Mouse (Mus musculus) midbrain, embryonic 14.5 days (tissue): ENCODE results near the gene Tmem59l. TPM values are rescaled to one million over a fixed set of nuclear protein-coding genes. Genes with fewer than 3 reads are reported as not detected.
A peak's percentile ranks its signal among the peaks of the same experiment; 100 is the strongest.
"Not testable (repeated sequence)": the region's sequence is repeated elsewhere in the genome, so short reads cannot be mapped to it uniquely, and the experiment has no call there.

Experiments used
- ATAC-seq: fragments of 200-750 bp; cut with Nextera tagmentation; 2 replicates; pipeline ENCODE4 v1.8.0; 2017; ENCODE audit warnings: moderate number of reproducible peaks, moderate library complexity; ENCODE audit not compliant: low FRiP score, low TSS enrichment
- DNase-seq: peaks from one replicate; pipeline ENCODE4 v3.0.0-alpha.2; 2015
- H3K27ac ChIP-seq: fragments of 300-500 bp; sonication (generic); replicated peaks from 2 replicates; pipeline ENCODE4 v1.5.1; 2014; ENCODE audit warnings: mild to moderate bottlenecking, low read depth, low read length, moderate library complexity
- H3K27me3 ChIP-seq: fragments of 300-500 bp; sonication (generic); 2 replicates; pipeline ENCODE4 v1.6.1; 2014; ENCODE audit warnings: low read length, control low read depth, mixed read lengths; ENCODE audit not compliant: control insufficient read depth, insufficient read depth
- H3K36me3 ChIP-seq: fragments of 300-500 bp; sonication (generic); 2 replicates; pipeline ENCODE4 v1.6.1; 2014; ENCODE audit warnings: low read length, control low read depth; ENCODE audit not compliant: control insufficient read depth, insufficient read depth
- H3K4me1 ChIP-seq: fragments of 300-500 bp; sonication (generic); 2 replicates; pipeline ENCODE4 v1.6.1; 2014; ENCODE audit warnings: mild to moderate bottlenecking, antibody characterized with exemption, low read length, control low read depth; ENCODE audit not compliant: control insufficient read depth, insufficient read depth
- H3K4me2 ChIP-seq: fragments of 300-500 bp; sonication (generic); 2 replicates; pipeline ENCODE4 v1.6.1; 2014; ENCODE audit warnings: mild to moderate bottlenecking, low read length, moderate library complexity
- H3K4me3 ChIP-seq: fragments of 300-500 bp; sonication (generic); replicated peaks from 2 replicates; pipeline ENCODE4 v1.5.1; 2014; ENCODE audit warnings: low read depth, low read length
- H3K9ac ChIP-seq: fragments of 300-500 bp; sonication (generic); replicated peaks from 2 replicates; pipeline ENCODE4 v1.6.1; 2014; ENCODE audit warnings: mild to moderate bottlenecking, low read length, moderate library complexity
- H3K9me3 ChIP-seq: fragments of 300-500 bp; sonication (generic); 2 replicates; pipeline ENCODE4 v1.6.1; 2016; ENCODE audit warnings: low read length, control low read depth, mixed read lengths; ENCODE audit not compliant: control insufficient read depth
- WGBS: fragments of 180-500 bp; shearing (Covaris S2); extraction: QIAGEN DNeasy Blood & Tissue Kit; methylation state at CpG from one replicate; pipeline ENCODE4 v1.1.7; 2014; 5-methylcytosine and 5-hydroxymethylcytosine counted together
- polyA plus RNA-seq: library from polyadenylated mRNA; unstranded; fragments of >200 nt; fragmentation: Nextera tagmentation; extraction: Ambion mirVana; gene quantifications from 2 replicates; pipeline ENCODE4 v1.2.1, GENCODE M21; 2014

Gene Tmem59l
- polyA plus RNA-seq, 1 experiment from 2014 or later: 104 TPM

DNA sequence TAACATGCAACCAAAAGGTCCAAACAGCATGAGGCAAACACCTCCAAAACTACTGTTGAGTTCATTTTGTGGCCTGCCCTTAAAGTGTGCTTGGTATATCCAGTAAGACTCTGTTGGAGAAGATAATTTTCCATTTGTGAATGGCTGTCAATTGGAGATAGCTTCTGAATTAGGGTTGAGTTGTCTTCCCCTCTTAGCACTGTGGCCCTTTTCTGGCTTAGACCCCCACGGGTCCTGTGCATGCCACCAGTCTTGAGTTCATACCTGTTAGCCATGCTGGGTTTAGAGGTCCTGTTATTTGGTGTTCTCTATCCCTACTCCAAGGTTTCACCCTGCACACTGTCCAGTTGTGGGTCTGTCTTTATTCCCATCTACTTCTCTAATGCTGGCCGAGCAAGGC lies 24.6 kb upstream of the Tmem59l start:
- WGBS: 100% methylated on average over 2 of the region's 2 CpGs
- Histone ChIP-seq H3K9me3 (no peaks in the 10 kb centered on the region), H3K4me2 (no peak overlapping the region), H3K9ac (no peak overlapping the region), H3K4me3 (no peak overlapping the region), H3K27me3 (no peaks in the 10 kb centered on the region), H3K27ac (no peak overlapping the region), H3K36me3 (peaks cover 52% of the 10 kb centered on the region), H3K4me1 (peaks cover 15% of the 10 kb centered on the region)
- no peak for ATAC-seq
- DNase-seq: no peak

DNA sequence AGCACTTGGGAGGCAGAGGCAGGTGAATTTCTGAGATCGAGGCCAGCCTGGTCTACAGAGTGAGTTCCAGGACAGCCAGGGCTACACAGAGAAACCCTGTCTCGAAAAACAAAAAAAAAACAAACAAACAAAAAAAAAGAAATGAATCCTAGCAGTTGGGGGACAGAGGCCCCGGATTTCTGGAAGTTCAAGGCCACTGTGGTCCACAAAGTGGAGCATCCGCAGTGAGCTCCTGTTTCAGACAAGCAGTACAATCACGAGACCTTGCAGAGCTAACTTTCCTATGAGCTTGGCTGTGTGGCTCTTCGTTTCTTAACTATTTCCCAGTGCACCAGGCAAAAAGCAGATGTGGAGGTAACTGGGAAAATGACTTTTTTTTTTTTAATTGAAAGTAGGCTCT lies 24.0 kb upstream of the Tmem59l start:
- H3K9ac ChIP-seq, DNase-seq, H3K9me3 ChIP-seq, H3K27me3 ChIP-seq, ATAC-seq: not testable (repeated sequence)
- WGBS: 91% methylated on average over 6 of the region's 6 CpGs
- H3K4me1 ChIP-seq: peaks cover 15% of the 10 kb centered on the region
- H3K4me3 ChIP-seq: peak overlapping the region; percentile 96
- peaks cover 46% of the 10 kb centered on the region for H3K36me3 ChIP-seq
- peak overlapping the region; percentile 95; the same call in 1 of the 2 replicates for H3K27ac ChIP-seq
- H3K4me2 ChIP-seq: peak overlapping the region; percentile 94

DNA sequence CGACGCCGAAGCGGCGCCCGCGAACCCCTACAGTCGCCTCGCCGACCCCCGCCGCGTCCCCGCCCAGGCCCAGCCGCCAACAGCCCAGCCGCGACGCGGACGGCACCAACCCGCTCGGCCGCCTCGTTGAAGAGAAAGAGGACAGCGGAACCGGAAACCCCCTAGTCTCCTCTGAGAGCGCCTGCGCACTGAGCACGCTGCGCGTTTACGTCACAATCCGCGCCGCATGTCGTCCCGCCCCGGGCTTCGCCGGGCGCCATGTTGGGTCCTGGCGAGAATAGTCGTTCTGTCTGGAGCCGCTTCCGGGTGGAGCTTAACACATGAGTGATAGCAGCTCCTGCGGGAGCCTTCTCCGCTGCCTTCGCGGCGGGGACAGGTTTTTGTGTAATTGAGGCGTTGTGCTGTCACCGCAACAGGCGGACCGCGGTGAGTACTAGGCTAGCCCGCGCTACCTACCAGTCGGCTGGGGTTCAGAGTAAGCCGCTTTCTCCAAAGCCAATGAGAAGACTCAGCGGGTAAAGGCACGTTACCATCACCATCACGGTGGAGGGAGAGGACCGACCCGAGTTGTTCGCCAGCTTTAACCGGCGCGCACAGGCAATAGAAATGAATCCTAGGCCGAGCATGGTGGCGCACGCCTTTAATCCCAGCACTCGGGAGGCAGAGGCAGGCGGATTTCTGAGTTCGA lies 23.2 kb upstream of the Tmem59l start, which contains the start of gene Uba52:
Gene Uba52 (minus strand): TSS at position 574 of the 688 bp plus-strand sequence.
- DNase-seq: peak; percentile 100
- peak within 1 kb of the TSS; percentile 96 for H3K4me3 ChIP-seq
- H3K27ac ChIP-seq: peak within 1 kb of the TSS; percentile 95
- peak; percentile 88 for ATAC-seq
- H3K27me3 ChIP-seq: no peaks in the 10 kb centered on the region
- H3K9ac ChIP-seq: peak within 1 kb of the TSS; percentile 93
- no peaks in the 10 kb centered on the region for H3K9me3 ChIP-seq
- H3K4me2 ChIP-seq: peak within 1 kb of the TSS; percentile 94
- peaks cover 21% of the 10 kb centered on the region for H3K4me1 ChIP-seq
- WGBS: 2% methylated on average over 74 of the region's 74 CpGs
- peaks cover 41% of the 10 kb centered on the region for H3K36me3 ChIP-seq

DNA sequence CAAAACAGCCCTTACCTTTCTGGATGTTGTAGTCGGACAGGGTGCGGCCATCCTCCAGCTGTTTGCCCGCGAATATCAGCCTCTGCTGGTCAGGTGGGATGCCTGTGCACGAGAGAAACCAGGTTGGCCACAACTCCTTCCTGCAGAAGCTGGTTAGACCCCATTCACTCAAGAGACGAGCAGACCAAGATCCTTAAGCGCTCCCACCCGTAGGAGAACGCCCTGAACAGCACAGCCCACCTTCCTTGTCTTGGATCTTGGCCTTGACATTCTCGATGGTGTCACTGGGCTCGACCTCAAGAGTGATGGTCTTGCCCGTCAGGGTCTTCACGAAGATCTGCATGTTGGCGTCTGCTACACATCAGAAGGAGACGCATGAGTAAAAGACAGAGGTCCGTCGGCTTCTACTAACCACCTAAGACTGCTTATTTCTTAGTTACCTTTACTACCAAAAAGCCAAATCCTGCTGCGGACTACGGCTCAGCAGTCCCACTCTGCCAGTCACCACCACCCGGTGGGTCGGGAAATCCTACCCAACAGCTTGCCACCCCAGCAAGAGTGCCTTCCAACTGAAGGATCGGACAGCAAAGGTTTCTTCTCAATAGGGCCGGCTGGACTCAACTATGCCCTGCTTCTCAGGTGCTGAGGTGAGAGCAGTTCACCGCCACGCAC lies 22.3 kb upstream of the Tmem59l start:
- peak overlapping the region; percentile 94 for H3K4me2 ChIP-seq
- H3K4me1 ChIP-seq: peaks cover 24% of the 10 kb centered on the region
- peaks cover 38% of the 10 kb centered on the region for H3K36me3 ChIP-seq
- peak overlapping the region; percentile 93 for H3K9ac ChIP-seq
- no peak overlapping the region for H3K27ac ChIP-seq
- WGBS: 17% methylated on average over 25 of the region's 25 CpGs
- peak overlapping the region; percentile 96 for H3K4me3 ChIP-seq
- H3K9me3 ChIP-seq: no peaks in the 10 kb centered on the region
- no peaks in the 10 kb centered on the region for H3K27me3 ChIP-seq
- DNase-seq (no peak), ATAC-seq (no peak)

DNA sequence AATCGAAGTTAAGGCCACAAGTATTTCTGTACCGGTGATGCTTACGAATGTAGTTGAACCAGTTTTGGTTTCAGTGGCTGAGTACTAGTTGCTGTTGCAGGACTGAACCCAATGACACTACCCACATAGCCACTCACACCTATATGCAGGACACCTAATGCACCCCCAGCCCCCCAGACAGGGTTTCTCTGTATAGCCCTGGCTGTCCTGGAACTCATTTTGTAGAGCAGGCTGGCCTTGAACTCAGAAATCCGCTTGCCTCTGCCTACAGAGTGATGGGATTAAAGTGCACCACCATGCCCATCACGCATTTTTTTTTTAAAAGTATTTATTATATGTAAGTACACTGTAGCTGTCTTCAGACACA lies 19.9 kb upstream of the Tmem59l start:
- 0 out of 2 replicates have a peak overlapping the region, but pooled peaks have one; percentile 86 for H3K4me2 ChIP-seq
- H3K27ac ChIP-seq: peak overlapping the region; percentile 90; the same call in 1 of the 2 replicates
- WGBS: 64% methylated on average over 5 of the region's 5 CpGs

DNA sequence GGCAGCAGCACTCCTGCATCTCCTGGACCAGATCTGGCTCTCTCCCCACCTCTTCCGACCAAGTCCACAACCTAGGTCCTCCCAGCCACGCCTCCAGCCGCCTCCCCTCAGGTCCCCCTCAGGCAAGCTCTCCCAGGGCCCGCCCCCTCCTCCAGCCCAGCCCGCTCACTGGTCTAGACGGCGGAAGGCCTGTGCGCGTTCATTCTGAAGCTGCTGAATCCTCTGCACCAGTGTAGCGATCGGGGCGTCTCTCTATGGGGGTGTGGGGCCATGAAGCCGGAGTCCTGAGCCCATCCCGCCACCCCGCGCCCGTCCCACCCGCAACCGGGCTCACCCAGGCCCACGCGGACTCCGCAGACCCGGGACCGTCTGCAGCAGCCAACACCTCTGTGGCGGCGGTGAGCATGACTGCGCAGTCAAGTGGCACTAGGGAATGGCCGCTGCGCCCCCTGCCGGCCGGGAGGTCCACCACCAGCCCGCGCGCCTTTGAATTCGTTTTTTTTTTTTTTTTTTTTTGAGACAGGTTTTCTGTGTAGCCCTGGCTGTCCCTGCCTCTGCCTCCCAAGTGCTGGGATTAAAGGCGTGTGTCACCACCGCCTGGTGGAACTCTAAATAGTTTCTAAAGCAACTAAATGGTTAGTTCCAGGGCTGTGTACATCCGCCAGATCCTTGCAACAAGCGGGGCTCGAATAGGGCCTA lies 19.3 kb upstream of the Tmem59l start, which contains the start of gene Rex1bd:
Gene Rex1bd (minus strand): TSS at position 425 of the 699 bp plus-strand sequence.
- H3K4me2 ChIP-seq: peak within 1 kb of the TSS; percentile 86
- peaks cover 26% of the 10 kb centered on the region for H3K36me3 ChIP-seq
- ATAC-seq: peak; percentile 85
- peak within 1 kb of the TSS; percentile 87 for H3K9ac ChIP-seq
- peak within 1 kb of the TSS; percentile 68 for H3K4me3 ChIP-seq
- H3K9me3 ChIP-seq: no peaks in the 10 kb centered on the region
- peak within 1 kb of the TSS; percentile 90 for H3K27ac ChIP-seq
- peak; percentile 96 for DNase-seq
- 3% methylated on average over 40 of the region's 40 CpGs for WGBS
- peaks cover 28% of the 10 kb centered on the region for H3K27me3 ChIP-seq
- H3K4me1 ChIP-seq: peaks cover 24% of the 10 kb centered on the region

More for the DNA sequence above, 19.9 kb upstream of the Tmem59l start:
- Histone ChIP-seq H3K9me3 (no peaks in the 10 kb centered on the region), H3K9ac (no peak overlapping the region), H3K36me3 (peaks cover 26% of the 10 kb centered on the region), H3K4me1 (peaks cover 24% of the 10 kb centered on the region), H3K4me3 (no peak overlapping the region), H3K27me3 (peaks cover 22% of the 10 kb centered on the region)
- no peak for DNase-seq
- ATAC-seq: no peak

DNA sequence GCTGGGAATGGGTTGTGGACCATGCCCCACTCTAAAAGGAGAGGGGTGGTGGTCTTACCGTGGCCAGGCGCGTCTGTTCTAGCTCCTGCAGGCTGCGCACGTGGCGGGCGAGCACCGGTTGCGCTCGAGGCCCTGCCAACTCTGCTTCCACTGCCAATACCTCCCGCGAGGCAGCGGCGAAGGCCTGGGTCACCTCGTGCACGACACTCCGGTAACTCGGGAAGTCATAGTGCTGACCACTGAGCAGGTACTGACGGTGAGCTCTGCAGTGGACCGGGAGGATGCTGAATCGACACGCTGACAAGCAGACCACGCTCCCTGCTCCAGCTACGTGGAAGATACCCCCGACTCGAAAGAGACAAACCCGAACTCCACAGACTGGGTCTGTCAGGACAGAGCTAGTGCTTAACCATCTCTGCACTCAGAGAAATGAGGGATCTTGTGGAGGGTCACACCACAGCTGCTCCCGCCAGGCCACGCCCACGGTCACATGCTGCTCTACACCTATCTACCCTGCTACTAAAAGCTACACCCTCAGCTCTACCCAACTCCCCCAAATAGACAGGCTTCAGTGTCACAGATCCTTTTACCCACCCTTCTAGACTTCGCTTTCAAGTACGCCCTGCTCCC lies 18.7 kb upstream of the Tmem59l start:
- Histone ChIP-seq H3K4me2 (peak overlapping the region; percentile 86), H3K36me3 (peaks cover 26% of the 10 kb centered on the region), H3K9ac (peak overlapping the region; percentile 87), H3K27ac (peak overlapping the region; percentile 90), H3K4me1 (peaks cover 21% of the 10 kb centered on the region), H3K4me3 (peak overlapping the region; percentile 68), H3K9me3 (no peaks in the 10 kb centered on the region; the same call in 1 of the 2 replicates), H3K27me3 (peaks cover 34% of the 10 kb centered on the region)
- ATAC-seq: peak; percentile 14
- no peak for DNase-seq
- WGBS: 45% methylated on average over 32 of the region's 32 CpGs

DNA sequence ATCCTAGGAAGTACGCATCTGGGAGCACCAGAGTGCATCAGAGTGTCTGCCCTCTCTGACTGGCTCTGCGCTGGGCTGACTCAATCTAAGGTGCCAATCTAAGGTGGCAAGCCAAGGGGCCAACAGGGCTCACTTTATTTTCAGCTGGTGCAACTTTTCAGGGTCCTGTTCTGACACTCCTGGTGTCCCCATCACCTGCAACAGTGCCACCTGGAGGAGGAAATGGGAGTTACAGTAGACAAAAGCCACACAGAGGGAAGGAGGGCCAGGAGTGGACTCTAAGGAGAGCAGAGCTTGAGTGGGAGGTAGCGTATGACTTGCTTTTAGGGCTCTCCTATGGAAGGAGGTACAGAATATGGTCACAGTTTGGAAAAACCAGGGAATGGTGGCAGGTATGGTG lies 17.7 kb upstream of the Tmem59l start:
- Histone ChIP-seq H3K9me3 (no peaks in the 10 kb centered on the region; the same call in 1 of the 2 replicates), H3K27ac (0 out of 2 replicates have a peak overlapping the region, but pooled peaks have one; percentile 20), H3K4me3 (no peak overlapping the region), H3K36me3 (peaks cover 26% of the 10 kb centered on the region), H3K4me2 (peak overlapping the region; percentile 86; the same call in 1 of the 2 replicates), H3K9ac (no peak overlapping the region), H3K4me1 (peaks cover 21% of the 10 kb centered on the region), H3K27me3 (peaks cover 44% of the 10 kb centered on the region)
- ATAC-seq (no peak), DNase-seq (peak; percentile 86)
- WGBS: 75% methylated on average over 3 of the region's 3 CpGs
